Mouse (Mus musculus): ENCODE measurements around the gene Kazald1.

DNA sequence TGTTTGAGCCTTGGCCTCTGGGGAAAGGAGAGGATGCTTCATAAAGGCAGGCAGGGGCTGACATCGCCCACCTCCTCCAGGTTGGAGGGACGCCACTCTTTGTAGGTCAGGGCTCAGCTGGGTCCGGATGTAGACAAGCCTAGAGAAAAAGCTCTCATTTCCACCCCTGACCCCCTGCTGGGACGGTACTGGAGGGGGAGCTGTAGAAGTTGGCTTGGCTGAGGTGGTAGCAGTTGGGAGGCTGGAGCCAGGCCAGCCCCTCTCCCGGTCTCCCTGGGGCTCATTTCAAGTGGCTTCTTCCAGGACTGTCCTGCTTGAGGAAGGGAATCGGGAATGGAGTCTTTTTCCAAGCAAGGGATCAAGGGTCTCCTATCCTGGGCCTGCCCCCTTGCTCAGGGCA, 31.6 kb downstream of the Kazald1 start:
- TF ChIP-seq CTCF (conservative IDR thresholded peaks at IDR 0.05; ENCODE audit: low read length) = no peak
- TF ChIP-seq NANOG (IDR thresholded peaks at IDR 0.05; ENCODE audit: borderline replicate concordance, low read length) = no peak
